Mouse (Mus musculus) cerebral cortex, adult 2 months (tissue): Measurements from ENCODE around the gene Fgf16.

ENCODE experiments used
- WGBS: fragments of 180-500 bp; shearing (Covaris S2); methylation state at CpG from one replicate; pipeline ENCODE4 v1.1.7; 2018; 5-methylcytosine and 5-hydroxymethylcytosine counted together

Gene Fgf16

DNA sequence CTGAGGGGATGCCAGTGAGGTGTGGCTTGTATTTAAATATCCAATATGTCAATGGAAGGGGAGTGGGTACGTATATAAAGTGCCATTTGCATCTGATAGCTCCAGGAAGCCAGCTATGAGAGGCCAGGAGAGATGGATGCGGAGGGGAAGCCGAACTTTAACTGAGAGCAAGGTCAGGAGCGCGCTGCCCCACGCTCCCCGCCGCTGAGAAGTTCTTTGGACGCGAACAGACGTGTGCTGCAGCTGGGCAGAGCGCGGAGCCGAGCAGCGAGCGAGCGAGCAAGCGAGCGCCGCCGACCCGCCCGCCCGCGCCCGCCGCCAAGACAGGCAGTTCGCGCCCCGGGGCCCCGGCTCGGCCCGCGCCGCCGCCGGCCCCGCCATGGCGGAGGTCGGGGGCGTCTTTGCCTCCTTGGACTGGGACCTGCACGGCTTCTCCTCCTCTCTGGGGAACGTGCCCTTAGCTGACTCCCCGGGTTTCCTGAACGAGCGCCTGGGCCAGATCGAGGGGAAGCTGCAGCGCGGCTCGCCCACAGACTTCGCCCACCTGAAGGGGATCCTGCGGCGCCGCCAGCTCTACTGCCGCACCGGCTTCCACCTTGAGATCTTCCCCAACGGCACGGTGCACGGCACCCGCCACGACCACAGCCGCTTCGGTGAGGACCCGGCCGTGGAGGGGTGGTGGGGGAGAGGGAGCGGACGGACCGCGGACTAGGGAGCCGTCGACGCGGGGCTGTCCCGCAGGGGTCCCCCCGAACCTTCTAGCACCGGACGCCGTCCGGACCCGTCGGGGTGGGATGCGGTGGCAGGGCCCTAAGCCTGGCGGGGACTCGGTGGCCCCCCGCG lies at the start of gene Fgf16:
TSS of gene Fgf16 (plus strand) at position 118 of the 843 bp plus-strand sequence.
- WGBS: 4% methylated on average over 57 of the region's 86 CpGs

DNA sequence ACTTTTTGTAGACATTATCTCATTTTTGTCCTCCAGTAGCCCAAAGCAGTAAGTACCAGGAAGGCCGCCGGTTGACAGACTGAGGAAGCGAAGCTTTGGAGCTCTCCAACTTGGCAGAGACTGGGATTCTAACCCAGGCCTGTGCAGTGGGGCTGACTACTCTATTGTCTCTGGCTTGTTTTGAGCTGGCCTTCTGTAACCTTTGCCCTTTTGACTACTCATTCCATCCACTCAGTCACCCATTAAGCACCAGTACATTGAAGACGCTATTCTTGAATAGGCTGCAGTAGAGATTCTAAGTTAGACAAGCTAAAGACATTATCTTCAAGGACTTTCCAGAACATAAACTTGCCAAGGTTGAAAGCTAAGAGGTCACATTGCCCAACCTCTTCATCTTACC lies 49.3 kb upstream of the Fgf16 start:
- WGBS: 90% methylated on average over 4 of the region's 4 CpGs

DNA sequence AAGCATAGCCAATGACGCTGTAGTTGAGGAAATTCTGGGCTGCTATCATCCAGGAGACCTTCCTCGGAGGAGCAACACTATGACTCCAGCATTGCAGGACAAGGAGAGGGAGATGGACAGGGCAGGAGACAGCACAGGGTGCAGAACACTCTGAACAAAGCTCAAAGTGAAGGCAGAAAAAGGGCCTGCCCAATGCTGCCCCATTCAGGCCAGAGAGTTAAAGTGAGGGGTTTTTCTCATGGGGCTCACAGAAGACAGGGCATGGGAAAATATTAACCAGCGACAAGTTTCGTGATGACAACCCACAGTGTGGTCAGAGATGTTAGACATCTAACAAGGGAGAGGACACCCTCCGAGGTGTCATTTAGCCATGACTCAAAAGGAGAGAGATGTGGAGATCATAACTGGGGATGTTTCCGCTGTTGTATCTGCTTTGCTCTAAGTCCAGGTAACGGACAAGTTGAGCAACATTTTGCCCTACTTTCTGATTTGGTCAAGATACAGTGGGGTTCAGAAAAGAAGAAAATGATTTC lies 48.2 kb upstream of the Fgf16 start:
- WGBS: 93% methylated on average over 7 of the region's 7 CpGs

GRCm38 (mm10) chrX:105718388-105718787 lies 45.7 kb upstream of the Fgf16 start:
- WGBS: 76% methylated on average over 5 of the region's 5 CpGs

- WGBS: 52% methylated on average over 5 of the region's 5 CpGs
Observed at GRCm38 (mm10) chrX:105718943-105719342, 45.1 kb upstream of the Fgf16 start.

DNA sequence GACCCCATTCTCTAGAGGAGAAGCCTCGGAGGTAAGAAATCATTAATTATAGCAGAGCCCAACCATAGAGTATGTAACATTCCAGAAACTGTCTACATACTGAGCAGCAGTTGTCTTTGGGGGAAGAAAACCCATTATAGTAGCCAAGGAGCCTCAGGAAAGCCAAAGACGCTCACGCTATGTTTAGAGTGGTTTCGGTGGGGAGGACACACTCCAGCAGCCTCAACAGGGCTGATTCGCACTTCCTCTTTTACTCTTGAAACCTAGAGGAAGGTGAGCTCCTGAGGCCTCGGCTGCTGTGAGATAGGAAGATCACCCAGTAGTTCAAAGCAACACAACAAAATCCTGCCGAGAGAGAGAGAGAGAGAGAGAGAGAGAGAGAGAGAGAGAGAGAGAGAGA lies 39.9 kb upstream of the Fgf16 start:
- WGBS: 59% methylated on average over 7 of the region's 7 CpGs

DNA sequence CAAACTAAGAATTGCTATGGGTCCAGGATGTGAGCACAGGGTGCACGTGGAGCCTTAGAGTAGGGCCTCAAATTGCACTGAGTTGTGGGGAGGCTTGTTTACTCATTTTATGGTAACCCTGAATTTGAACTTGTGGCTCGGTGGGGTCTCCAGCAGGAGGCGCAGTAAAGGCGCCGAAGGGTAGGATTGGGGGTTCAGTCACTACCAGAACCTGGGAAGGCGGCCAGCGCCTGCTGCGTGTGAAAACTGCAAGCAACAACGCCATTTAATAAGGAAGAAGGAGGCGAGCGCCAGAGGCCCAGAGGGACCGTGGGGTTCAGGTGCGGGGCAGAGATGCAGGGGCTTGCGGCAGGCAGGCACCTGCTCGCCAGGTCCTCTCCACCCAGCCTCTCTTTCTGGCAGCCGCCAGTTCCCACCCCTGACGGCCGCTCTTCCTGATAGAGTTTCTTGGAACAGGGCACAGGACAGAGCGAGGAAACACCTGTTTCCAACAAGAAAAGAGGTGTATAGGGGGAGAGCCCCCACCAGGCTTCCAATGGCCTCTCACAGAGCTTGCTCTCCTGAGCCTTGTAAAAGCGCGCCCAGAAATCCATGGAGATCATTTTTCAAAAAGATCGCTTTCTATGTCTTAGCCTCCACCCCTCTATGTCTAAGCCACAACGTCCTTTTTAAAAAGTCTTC lies 1.1 kb upstream of the Fgf16 start:
- 10% methylated on average over 23 of the region's 23 CpGs for WGBS

GRCm38 (mm10) chrX:105763612-105764011 lies 467 bp upstream of the Fgf16 start:
- 3% methylated on average over 20 of the region's 20 CpGs for WGBS

DNA sequence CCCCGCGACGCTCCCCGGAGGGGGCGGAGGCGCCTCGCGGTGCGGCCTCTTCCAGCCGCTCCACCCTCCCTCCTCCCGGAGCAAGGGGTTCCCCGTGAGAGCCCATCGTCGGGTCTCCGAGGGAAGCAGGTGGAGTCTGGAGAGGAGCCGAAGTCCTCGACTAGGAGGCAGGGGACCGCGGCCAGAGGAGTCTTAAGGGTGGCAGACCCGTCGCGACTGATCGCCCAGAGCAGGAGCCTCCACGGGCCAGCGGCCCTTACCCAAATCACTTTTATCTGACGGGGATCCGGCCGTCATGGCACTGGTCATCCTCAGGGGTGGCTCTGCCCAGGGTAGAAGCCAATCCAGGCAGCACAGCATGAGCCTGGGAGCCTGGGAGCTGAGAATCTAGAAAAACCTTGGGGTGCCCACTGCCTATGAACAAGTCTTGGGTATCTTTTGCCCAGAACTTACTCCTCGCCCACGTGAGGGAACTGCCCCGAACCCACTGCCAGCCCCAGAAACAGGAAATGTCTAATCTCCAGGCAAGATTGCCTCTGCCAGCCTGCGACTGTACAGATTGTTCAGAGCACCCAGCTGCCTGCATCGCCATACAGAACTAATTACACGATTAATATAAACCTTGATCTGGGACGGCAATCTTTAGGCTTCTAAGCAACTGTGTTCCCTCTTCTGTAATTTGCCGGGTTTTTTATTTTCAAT lies 1.1 kb downstream of the Fgf16 start:
- WGBS: 10% methylated on average over 24 of the region's 36 CpGs

GRCm38 (mm10) chrX:105766013-105766412 lies 1.9 kb downstream of the Fgf16 start:
- WGBS: 56% methylated on average over 5 of the region's 6 CpGs

DNA sequence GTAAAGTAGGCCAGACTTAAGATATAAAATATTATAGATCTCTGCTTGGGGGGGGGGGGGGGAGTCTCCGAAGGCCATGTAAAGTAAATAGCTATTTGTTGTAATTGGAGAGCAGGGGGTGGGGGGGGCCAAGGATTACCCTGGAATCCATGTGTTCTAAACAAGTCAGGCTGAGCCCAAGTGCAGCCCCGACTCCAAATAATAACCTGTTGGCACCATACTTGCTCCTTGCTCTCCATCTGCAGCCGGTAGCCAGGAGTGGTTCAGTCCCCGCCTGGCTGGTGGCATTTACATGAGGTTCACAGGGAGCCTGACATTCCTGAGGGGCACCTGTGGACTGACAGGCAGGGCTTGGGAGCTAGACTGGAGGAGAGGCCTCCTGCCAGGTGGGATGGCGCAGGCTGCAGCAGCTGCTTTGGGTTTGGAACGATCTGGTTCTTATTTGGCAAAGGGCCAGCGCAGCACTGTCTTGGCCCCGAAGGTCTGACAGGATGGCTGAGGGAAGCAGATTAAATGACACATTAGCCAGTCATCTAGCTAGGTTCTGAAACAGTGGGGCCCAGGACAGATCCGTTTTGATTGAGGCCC lies 3.2 kb downstream of the Fgf16 start:
- WGBS: 42% methylated on average over 9 of the region's 9 CpGs

GRCm38 (mm10) chrX:105767932-105768331 lies 3.9 kb downstream of the Fgf16 start:
- 81% methylated on average over 3 of the region's 3 CpGs for WGBS

DNA sequence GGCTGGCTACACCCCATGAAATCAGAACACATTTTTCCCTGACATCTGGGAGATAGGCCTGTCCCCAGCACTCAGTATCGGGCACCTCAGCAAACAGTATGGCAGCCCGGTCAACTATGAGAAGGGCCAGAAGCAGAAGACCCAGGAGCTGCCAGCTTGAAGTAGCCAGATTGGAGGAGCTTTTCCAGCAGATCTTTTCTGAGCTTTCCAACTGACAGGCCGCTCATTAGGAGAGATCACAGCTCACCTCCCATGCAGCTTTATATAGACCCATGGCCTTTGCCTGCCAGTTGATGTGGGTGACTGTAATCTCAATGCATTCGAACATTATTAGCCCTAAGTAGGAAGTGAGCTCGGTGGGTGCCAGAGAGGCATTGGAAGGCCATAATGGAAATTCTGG lies 9.2 kb downstream of the Fgf16 start:
- WGBS: 64% methylated on average over 5 of the region's 5 CpGs

- WGBS: 45% methylated on average over 8 of the region's 8 CpGs
Observed at GRCm38 (mm10) chrX:105794806-105795403, 30.8 kb downstream of the Fgf16 start.

GRCm38 (mm10) chrX:105824462-105824861 lies 60.4 kb downstream of the Fgf16 start:
- WGBS: 79% methylated on average over 5 of the region's 5 CpGs
